Mouse (Mus musculus): ENCODE data around the gene Cstf2. TPM values are rescaled to one million over a fixed set of nuclear protein-coding genes. Genes with fewer than 3 reads are reported as not detected.

The Cstf2 gene
- 95.3 TPM for polyA plus RNA-seq (2014; fragmentation: Illumina TruSeq; extraction: RNeasy Lipid Tissue Mini Kit (QIAGEN cat#74804); ENCODE audit: low read depth, low replicate concordance)

GRCm38 (mm10) chrX:134058987-134059712, at the start of gene Cstf2:
Gene Cstf2 (plus strand): TSS chrX:134059187.

Other genes with a start within 250 kb of the Cstf2 start
- not detected for gene Tnmd, start 208.2 kb upstream of the Cstf2 start, polyA plus RNA-seq (2014; fragmentation: Illumina TruSeq; extraction: RNeasy Lipid Tissue Mini Kit (QIAGEN cat#74804); ENCODE audit: low read depth, low replicate concordance)
- gene Tspan6, start 160.8 kb upstream of the Cstf2 start, polyA plus RNA-seq (2014; fragmentation: Illumina TruSeq; extraction: RNeasy Lipid Tissue Mini Kit (QIAGEN cat#74804); ENCODE audit: low read depth, low replicate concordance): 278 TPM
- 0.78 TPM for gene Srpx2, start 150.8 kb upstream of the Cstf2 start, polyA plus RNA-seq (2014; fragmentation: Illumina TruSeq; extraction: RNeasy Lipid Tissue Mini Kit (QIAGEN cat#74804); ENCODE audit: low read depth, low replicate concordance)
- gene Sytl4, start 77.4 kb upstream of the Cstf2 start, polyA plus RNA-seq (2014; fragmentation: Illumina TruSeq; extraction: RNeasy Lipid Tissue Mini Kit (QIAGEN cat#74804); ENCODE audit: low read depth, low replicate concordance): 20.3 TPM
- gene Xkrx, start 102.9 kb downstream of the Cstf2 start, polyA plus RNA-seq (2014; fragmentation: Illumina TruSeq; extraction: RNeasy Lipid Tissue Mini Kit (QIAGEN cat#74804); ENCODE audit: low read depth, low replicate concordance): 0.20 TPM
- 76.6 TPM for gene Arl13a, start 128.3 kb downstream of the Cstf2 start, polyA plus RNA-seq (2014; fragmentation: Illumina TruSeq; extraction: RNeasy Lipid Tissue Mini Kit (QIAGEN cat#74804); ENCODE audit: low read depth, low replicate concordance)
- not detected for gene Nox1, start 162.8 kb downstream of the Cstf2 start, polyA plus RNA-seq (2014; fragmentation: Illumina TruSeq; extraction: RNeasy Lipid Tissue Mini Kit (QIAGEN cat#74804); ENCODE audit: low read depth, low replicate concordance)
- 6.8 TPM for gene Trmt2b, start 217.8 kb downstream of the Cstf2 start, polyA plus RNA-seq (2014; fragmentation: Illumina TruSeq; extraction: RNeasy Lipid Tissue Mini Kit (QIAGEN cat#74804); ENCODE audit: low read depth, low replicate concordance)
- gene Tmem35a, start 236.0 kb downstream of the Cstf2 start, polyA plus RNA-seq (2014; fragmentation: Illumina TruSeq; extraction: RNeasy Lipid Tissue Mini Kit (QIAGEN cat#74804); ENCODE audit: low read depth, low replicate concordance): 47.6 TPM
- gene Cenpi, start 248.9 kb downstream of the Cstf2 start, polyA plus RNA-seq (2014; fragmentation: Illumina TruSeq; extraction: RNeasy Lipid Tissue Mini Kit (QIAGEN cat#74804); ENCODE audit: low read depth, low replicate concordance): 20.9 TPM

Measured in testis, adult 10 weeks (tissue).